Mouse (Mus musculus) ES-Bruce4 (cell line): ENCODE measurements around the gene Elf5.

Experiments used
- CTCF ChIP-seq: IDR thresholded peaks from one replicate; pipeline ENCODE4 v1.8.1; 2011; ENCODE audit warnings: low read depth, low read length
- EP300 ChIP-seq: IDR thresholded peaks from 2 replicates; pipeline ENCODE4 v1.6.1; 2011; ENCODE audit warnings: low read depth, low read length; ENCODE audit not compliant: insufficient read depth
- POLR2A ChIP-seq: IDR thresholded peaks from one replicate; pipeline ENCODE4 v1.8.1; 2011; ENCODE audit warnings: low read length; ENCODE audit not compliant: insufficient read depth

GRCm38 (mm10) chr2:103477456-103477855, 66.0 kb downstream of the Elf5 start:
- TF ChIP-seq CTCF (no peak), POLR2A (no peak), EP300 (no peak)
